Mouse (Mus musculus) G1E (cell line): ENCODE measurements at regions not wholly inside any gene's neighbourhood (a gene's known extent, or its start where the extent isn't known, plus 50 kb on each side); places are given as distances from the start of the nearest gene placed in this dataset.

Experiments
- ATAC-seq: 2 replicates; pipeline ENCODE4 v1.8.0; 2016; ENCODE audit warnings: mild to moderate bottlenecking; ENCODE audit not compliant: insufficient number of reproducible peaks, poor library complexity, low FRiP score, severe bottlenecking; ENCODE audit errors: extremely low read depth
- DNase-seq: peaks from one replicate; pipeline ENCODE4 v3.0.0; 2012; ENCODE audit warnings: low spot score
- H3K27me3 ChIP-seq: 2 replicates; pipeline ENCODE4 v1.6.1; 2012; ENCODE audit warnings: mild to moderate bottlenecking, low read length, inconsistent platforms; ENCODE audit not compliant: insufficient read depth
- H3K36me3 ChIP-seq: replicated peaks from 2 replicates; pipeline ENCODE3; 2012; ENCODE audit warnings: mild to moderate bottlenecking, inconsistent platforms
- H3K4me1 ChIP-seq: 2 replicates; pipeline ENCODE4 v1.6.1; 2012; ENCODE audit warnings: low read depth, low read length, inconsistent platforms, mixed read lengths; ENCODE audit not compliant: insufficient read depth
- H3K4me3 ChIP-seq: 2 replicates; pipeline ENCODE4 v1.5.1; 2012; ENCODE audit warnings: low read depth, mild to moderate bottlenecking, inconsistent platforms, low read length, moderate library complexity, mixed read lengths
- H3K9me3 ChIP-seq: replicated peaks from 2 replicates; pipeline ENCODE4 v1.6.1; 2012; ENCODE audit warnings: inconsistent platforms
- CTCF ChIP-seq: IDR thresholded peaks from 2 replicates; pipeline ENCODE4 v1.5.1; 2012; ENCODE audit warnings: low read depth, low read length, inconsistent platforms, mixed read lengths
- GATA1 ChIP-seq: IDR thresholded peaks from 2 replicates; pipeline ENCODE4 v1.6.1; 2012; ENCODE audit warnings: borderline replicate concordance, low read length, inconsistent platforms, mixed read lengths
- GATA2 ChIP-seq: IDR thresholded peaks from 2 replicates; pipeline ENCODE4 v1.6.1; 2012; ENCODE audit warnings: low read depth, low read length, inconsistent platforms, borderline replicate concordance
- POLR2AphosphoS5 ChIP-seq: IDR thresholded peaks from 2 replicates; pipeline ENCODE4 v1.6.1; 2012; ENCODE audit warnings: low read depth, low read length, inconsistent platforms; ENCODE audit not compliant: insufficient replicate concordance
- TAL1 ChIP-seq: conservative IDR thresholded peaks from 2 replicates; pipeline ENCODE4 v1.6.1; 2012; ENCODE audit warnings: low read depth, low read length, inconsistent platforms, mixed read lengths

DNA sequence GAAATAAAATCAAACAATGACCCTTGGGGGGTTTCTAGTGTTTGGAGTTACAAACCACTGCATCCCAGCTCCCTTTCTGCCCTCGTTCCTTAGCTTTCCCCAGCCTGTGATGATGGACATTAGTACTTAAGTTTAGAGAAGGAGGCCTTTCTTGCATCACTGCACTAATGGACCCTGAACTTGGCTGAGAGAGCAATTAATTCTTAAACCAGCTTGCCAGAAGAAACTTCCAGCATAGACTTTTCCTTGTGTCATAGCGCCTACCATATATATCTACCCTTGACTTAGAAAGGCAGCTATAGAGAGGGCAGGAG, 303.9 kb upstream of the Sel1l start:
- ATAC-seq: no peak
- no peaks in the 10 kb centered on the region for H3K27me3 ChIP-seq
- TF ChIP-seq CTCF: no peak
- TF ChIP-seq POLR2AphosphoS5: no peak
- no peak for DNase-seq
- no peaks in the 10 kb centered on the region for H3K4me1 ChIP-seq
- H3K4me3 ChIP-seq: no peak overlapping the region
- H3K9me3 ChIP-seq: no peaks in the 10 kb centered on the region
- no peaks in the 10 kb centered on the region for H3K36me3 ChIP-seq

DNA sequence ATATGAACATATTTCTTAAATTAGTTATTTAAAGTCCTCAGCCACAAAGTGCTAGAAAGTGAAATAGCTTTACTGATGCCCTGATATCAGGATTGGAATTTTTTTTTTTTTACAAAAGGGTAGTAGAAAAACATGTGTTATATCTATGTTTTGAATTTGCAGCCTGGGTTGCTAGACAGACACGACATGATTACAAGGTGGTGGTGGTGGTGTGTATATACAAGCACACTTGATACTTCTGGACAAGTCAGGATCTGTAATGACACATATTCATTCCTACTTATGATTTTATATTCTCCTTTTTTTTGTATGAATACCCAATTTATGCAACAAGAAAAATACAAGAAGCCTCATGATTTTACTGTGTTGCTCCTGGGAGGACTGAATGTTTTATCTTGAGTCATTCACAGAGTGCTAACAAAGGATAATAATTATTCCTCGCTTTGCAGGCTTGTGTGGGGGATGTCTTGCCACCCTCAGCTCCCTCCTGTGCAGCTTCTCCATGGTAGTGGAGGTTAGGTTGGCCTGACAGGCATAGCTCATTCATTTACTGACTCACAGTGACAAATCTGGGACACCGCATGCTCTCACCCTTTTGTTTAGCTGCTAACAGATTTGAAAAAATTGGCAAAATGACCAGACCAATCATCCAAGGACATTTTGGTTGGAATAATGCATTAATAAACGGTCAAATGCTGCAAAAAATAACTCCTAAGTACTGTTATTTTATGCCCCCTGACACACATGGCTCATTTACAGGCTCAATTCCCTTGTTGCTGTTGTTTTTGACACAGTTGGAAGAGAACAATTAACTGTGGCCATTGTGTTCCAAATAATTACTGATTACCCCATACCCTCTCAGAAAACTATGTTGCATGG, 303.3 kb upstream of the Sel1l start:
- Histone ChIP-seq H3K4me3 (no peak overlapping the region), H3K4me1 (no peaks in the 10 kb centered on the region), H3K36me3 (no peaks in the 10 kb centered on the region), H3K9me3 (no peaks in the 10 kb centered on the region), H3K27me3 (no peaks in the 10 kb centered on the region)
- ATAC-seq (no peak), DNase-seq (no peak)
- no peak for TF ChIP-seq GATA2
- TF ChIP-seq POLR2AphosphoS5: no peak
- no peak for TF ChIP-seq GATA1

GRCm38 (mm10) chr12:92137539-92137938, 288.6 kb upstream of the Sel1l start:
- Histone ChIP-seq H3K4me1 (no peaks in the 10 kb centered on the region), H3K9me3 (no peaks in the 10 kb centered on the region), H3K36me3 (no peaks in the 10 kb centered on the region), H3K27me3 (no peaks in the 10 kb centered on the region), H3K4me3 (no peak overlapping the region)
- DNase-seq: no peak
- TF ChIP-seq TAL1 (no peak), GATA1 (no peak), GATA2 (no peak), CTCF (no peak), POLR2AphosphoS5 (no peak)
- no peak for ATAC-seq

- H3K27me3 ChIP-seq: peaks cover 10% of the 10 kb centered on the region
- DNase-seq (no peak), ATAC-seq (no peak)
- H3K4me3 ChIP-seq: no peak overlapping the region
- no peaks in the 10 kb centered on the region for H3K9me3 ChIP-seq
- TF ChIP-seq GATA2 (no peak), CTCF (no peak), GATA1 (no peak), TAL1 (no peak), POLR2AphosphoS5 (no peak)
- no peaks in the 10 kb centered on the region for H3K4me1 ChIP-seq
- no peaks in the 10 kb centered on the region for H3K36me3 ChIP-seq
These were observed 278.7 kb upstream of the Sel1l start for GRCm38 (mm10) chr12:92127648-92128047.

- no peak for DNase-seq
- no peaks in the 10 kb centered on the region for H3K27me3 ChIP-seq
- no peak for ATAC-seq
- no peak overlapping the region for H3K4me3 ChIP-seq
- no peaks in the 10 kb centered on the region for H3K36me3 ChIP-seq
- H3K4me1 ChIP-seq: no peaks in the 10 kb centered on the region
- no peak for TF ChIP-seq POLR2AphosphoS5
- TF ChIP-seq TAL1: no peak
- TF ChIP-seq GATA1: no peak
- TF ChIP-seq GATA2: no peak
- TF ChIP-seq CTCF: no peak
- no peaks in the 10 kb centered on the region for H3K9me3 ChIP-seq
These were observed 271.3 kb upstream of the Sel1l start for GRCm38 (mm10) chr12:92120164-92120815.

GRCm38 (mm10) chr12:92109615-92110014, 260.7 kb upstream of the Sel1l start:
- no peak for TF ChIP-seq CTCF
- no peak for TF ChIP-seq GATA1
- TF ChIP-seq GATA2: no peak
- TF ChIP-seq POLR2AphosphoS5: no peak
- TF ChIP-seq TAL1: no peak
- no peaks in the 10 kb centered on the region for H3K36me3 ChIP-seq
- H3K9me3 ChIP-seq: no peaks in the 10 kb centered on the region
- H3K27me3 ChIP-seq: no peaks in the 10 kb centered on the region
- DNase-seq (no peak), ATAC-seq (no peak)
- H3K4me3 ChIP-seq: no peak overlapping the region
- no peaks in the 10 kb centered on the region for H3K4me1 ChIP-seq

GRCm38 (mm10) chr12:92100080-92100479, 251.1 kb upstream of the Sel1l start:
- Histone ChIP-seq H3K4me3 (no peak overlapping the region), H3K27me3 (no peaks in the 10 kb centered on the region), H3K4me1 (no peaks in the 10 kb centered on the region), H3K36me3 (no peaks in the 10 kb centered on the region), H3K9me3 (no peaks in the 10 kb centered on the region)
- TF ChIP-seq POLR2AphosphoS5 (no peak), GATA2 (no peak), CTCF (no peak), GATA1 (no peak), TAL1 (no peak)
- DNase-seq (no peak), ATAC-seq (no peak)
